Mouse (Mus musculus) lung, postnatal 4 days (tissue): ENCODE data around the gene Lrrc4c.

Experiments
- DNase-seq, 2 experiments: peaks; one replicate each; pipeline ENCODE4 v3.0.0; 2021

Lrrc4c gene

GRCm38 (mm10) chr2:96573755-96574154, 255.8 kb downstream of the Lrrc4c start:
- no peak for DNase-seq

GRCm38 (mm10) chr2:96577701-96578100, 259.7 kb downstream of the Lrrc4c start:
- DNase-seq, result no peak

GRCm38 (mm10) chr2:96580136-96580733, 262.3 kb downstream of the Lrrc4c start:
- no peak for DNase-seq

GRCm38 (mm10) chr2:96585665-96586064, 267.7 kb downstream of the Lrrc4c start:
- DNase-seq, result no peak

- DNase-seq, result no peak
Observed at GRCm38 (mm10) chr2:96604801-96605200, 286.8 kb downstream of the Lrrc4c start.

- no peak for DNase-seq
Observed at GRCm38 (mm10) chr2:96614121-96614520, 296.2 kb downstream of the Lrrc4c start.

GRCm38 (mm10) chr2:96618691-96619205, 300.8 kb downstream of the Lrrc4c start:
- no peak for DNase-seq

GRCm38 (mm10) chr2:96667113-96667512, 349.1 kb downstream of the Lrrc4c start:
- DNase-seq, result no peak

GRCm38 (mm10) chr2:96681806-96682205, 363.8 kb downstream of the Lrrc4c start:
- DNase-seq, result no peak

GRCm38 (mm10) chr2:96685328-96685727, 367.4 kb downstream of the Lrrc4c start:
- DNase-seq, result no peak

GRCm38 (mm10) chr2:96705004-96705403, 387.0 kb downstream of the Lrrc4c start:
- no peak for DNase-seq

GRCm38 (mm10) chr2:96707772-96708350, 389.9 kb downstream of the Lrrc4c start:
- no peak for DNase-seq

- DNase-seq, result no peak
Observed at GRCm38 (mm10) chr2:96714561-96714960, 396.6 kb downstream of the Lrrc4c start.

GRCm38 (mm10) chr2:96717353-96717752, 399.4 kb downstream of the Lrrc4c start:
- DNase-seq, result no peak

GRCm38 (mm10) chr2:96723395-96723794, 405.4 kb downstream of the Lrrc4c start:
- no peak for DNase-seq

- no peak for DNase-seq
Observed at GRCm38 (mm10) chr2:96736081-96736480, 418.1 kb downstream of the Lrrc4c start.

- no peak for DNase-seq
Observed at GRCm38 (mm10) chr2:96755066-96755465, 437.1 kb downstream of the Lrrc4c start.

GRCm38 (mm10) chr2:96757701-96758100, 439.7 kb downstream of the Lrrc4c start:
- DNase-seq, result no peak

GRCm38 (mm10) chr2:96763538-96763937, 445.6 kb downstream of the Lrrc4c start:
- no peak for DNase-seq

- DNase-seq, result no peak
Observed at GRCm38 (mm10) chr2:96775376-96775775, 457.4 kb downstream of the Lrrc4c start.

- DNase-seq, result no peak
Observed at GRCm38 (mm10) chr2:96796681-96797385, 478.9 kb downstream of the Lrrc4c start.

- DNase-seq, result no peak
Observed at GRCm38 (mm10) chr2:96850839-96851396, 532.9 kb downstream of the Lrrc4c start.

GRCm38 (mm10) chr2:96853797-96854196, 535.8 kb downstream of the Lrrc4c start:
- DNase-seq, result no peak

- no peak for DNase-seq
Observed at GRCm38 (mm10) chr2:96876062-96876461, 558.1 kb downstream of the Lrrc4c start.
